Mouse (Mus musculus): ENCODE results near the gene Kirrel3. TPM values are rescaled to one million over a fixed set of nuclear protein-coding genes. Genes with fewer than 3 reads are reported as not detected.

Gene Kirrel3
- polyA plus RNA-seq, 1 experiment from 2014 or later = 44.4 TPM

GRCm38 (mm10) chr9:34843275-34843965, 357.7 kb downstream of the Kirrel3 start:
- H3K36me3 ChIP-seq (ENCODE audit: control insufficient read depth, insufficient read depth, low read length) = no peaks in the 10 kb centered on the region
- no peak overlapping the region for H3K4me3 ChIP-seq (ENCODE audit: low read depth, low read length)
- H3K9ac ChIP-seq (replicated peaks; ENCODE audit: low read depth, low read length) = no peak overlapping the region
- no peak overlapping the region for H3K27ac ChIP-seq (ENCODE audit: low read depth, low read length)
- WGBS = 81% methylated on average over 10 of the region's 10 CpGs
- no peak overlapping the region for H3K4me2 ChIP-seq (ENCODE audit: low read depth, low read length)
- ATAC-seq (ENCODE audit: low read depth) = no peak
- no peaks in the 10 kb centered on the region for H3K9me3 ChIP-seq (ENCODE audit: control insufficient read depth, low read length)
- no peaks in the 10 kb centered on the region for H3K4me1 ChIP-seq (ENCODE audit: control insufficient read depth, insufficient read depth, low read length)
- H3K27me3 ChIP-seq (ENCODE audit: control insufficient read depth, insufficient read depth, low read length) = no peaks in the 10 kb centered on the region

- no peak overlapping the region for H3K9ac ChIP-seq (replicated peaks; ENCODE audit: low read depth, low read length)
Measured at GRCm38 (mm10) chr9:34846440-34846839, 360.7 kb downstream of the Kirrel3 start.

GRCm38 (mm10) chr9:34847664-34848063, 362.0 kb downstream of the Kirrel3 start:
- no peak overlapping the region for H3K4me3 ChIP-seq (ENCODE audit: low read depth, low read length)
- no peaks in the 10 kb centered on the region for H3K4me1 ChIP-seq (ENCODE audit: control insufficient read depth, insufficient read depth, low read length)
- no peak for ATAC-seq (ENCODE audit: low read depth)
- H3K9me3 ChIP-seq (ENCODE audit: control insufficient read depth, low read length) = no peaks in the 10 kb centered on the region
- no peak overlapping the region for H3K27ac ChIP-seq (ENCODE audit: low read depth, low read length)
- H3K9ac ChIP-seq (replicated peaks; ENCODE audit: low read depth, low read length) = no peak overlapping the region
- no peaks in the 10 kb centered on the region for H3K27me3 ChIP-seq (ENCODE audit: control insufficient read depth, insufficient read depth, low read length)
- H3K4me2 ChIP-seq (ENCODE audit: low read depth, low read length) = no peak overlapping the region
- 58% methylated on average over 5 of the region's 5 CpGs for WGBS
- no peaks in the 10 kb centered on the region for H3K36me3 ChIP-seq (ENCODE audit: control insufficient read depth, insufficient read depth, low read length)

More at GRCm38 (mm10) chr9:34846440-34846839, 360.7 kb downstream of the Kirrel3 start:
- H3K27ac ChIP-seq (ENCODE audit: low read depth, low read length) = no peak overlapping the region
- H3K36me3 ChIP-seq (ENCODE audit: control insufficient read depth, insufficient read depth, low read length) = no peaks in the 10 kb centered on the region
- no peaks in the 10 kb centered on the region for H3K4me1 ChIP-seq (ENCODE audit: control insufficient read depth, insufficient read depth, low read length)
- H3K4me3 ChIP-seq (ENCODE audit: low read depth, low read length) = no peak overlapping the region
- WGBS = 26% methylated on average over 1 of the region's 1 CpGs
- H3K4me2 ChIP-seq (ENCODE audit: low read depth, low read length) = no peak overlapping the region
- no peaks in the 10 kb centered on the region for H3K9me3 ChIP-seq (ENCODE audit: control insufficient read depth, low read length)
- H3K27me3 ChIP-seq (ENCODE audit: control insufficient read depth, insufficient read depth, low read length) = no peaks in the 10 kb centered on the region
- no peak for ATAC-seq (ENCODE audit: low read depth)

GRCm38 (mm10) chr9:34851136-34851535, 365.4 kb downstream of the Kirrel3 start:
- ATAC-seq (ENCODE audit: low read depth) = no peak
- 86% methylated on average over 4 of the region's 4 CpGs for WGBS
- Histone ChIP-seq H3K9ac (replicated peaks; ENCODE audit: low read depth, low read length) (no peak overlapping the region), H3K27ac (ENCODE audit: low read depth, low read length) (no peak overlapping the region), H3K27me3 (ENCODE audit: control insufficient read depth, insufficient read depth, low read length) (no peaks in the 10 kb centered on the region), H3K4me3 (ENCODE audit: low read depth, low read length) (no peak overlapping the region), H3K4me1 (ENCODE audit: control insufficient read depth, insufficient read depth, low read length) (no peaks in the 10 kb centered on the region), H3K9me3 (ENCODE audit: control insufficient read depth, low read length) (no peaks in the 10 kb centered on the region), H3K4me2 (ENCODE audit: low read depth, low read length) (no peak overlapping the region), H3K36me3 (ENCODE audit: control insufficient read depth, insufficient read depth, low read length) (no peaks in the 10 kb centered on the region)

- ATAC-seq (ENCODE audit: low read depth) = no peak
- WGBS = 58% methylated on average over 9 of the region's 9 CpGs
- Histone ChIP-seq H3K4me3 (ENCODE audit: low read depth, low read length) (no peak overlapping the region), H3K9ac (replicated peaks; ENCODE audit: low read depth, low read length) (no peak overlapping the region), H3K36me3 (ENCODE audit: control insufficient read depth, insufficient read depth, low read length) (no peaks in the 10 kb centered on the region), H3K27me3 (ENCODE audit: control insufficient read depth, insufficient read depth, low read length) (no peaks in the 10 kb centered on the region), H3K4me2 (ENCODE audit: low read depth, low read length) (no peak overlapping the region), H3K4me1 (ENCODE audit: control insufficient read depth, insufficient read depth, low read length) (no peaks in the 10 kb centered on the region), H3K27ac (ENCODE audit: low read depth, low read length) (no peak overlapping the region), H3K9me3 (ENCODE audit: control insufficient read depth, low read length) (no peaks in the 10 kb centered on the region)
Measured at GRCm38 (mm10) chr9:34857575-34857974, 371.9 kb downstream of the Kirrel3 start.

GRCm38 (mm10) chr9:34858071-34858470, 372.4 kb downstream of the Kirrel3 start:
- ATAC-seq (ENCODE audit: low read depth) = no peak
- no peak overlapping the region for H3K4me3 ChIP-seq (ENCODE audit: low read depth, low read length)
- H3K4me1 ChIP-seq (ENCODE audit: control insufficient read depth, insufficient read depth, low read length) = no peaks in the 10 kb centered on the region
- H3K4me2 ChIP-seq (ENCODE audit: low read depth, low read length) = no peak overlapping the region
- H3K36me3 ChIP-seq (ENCODE audit: control insufficient read depth, insufficient read depth, low read length) = no peaks in the 10 kb centered on the region
- no peaks in the 10 kb centered on the region for H3K27me3 ChIP-seq (ENCODE audit: control insufficient read depth, insufficient read depth, low read length)
- no peak overlapping the region for H3K9ac ChIP-seq (replicated peaks; ENCODE audit: low read depth, low read length)
- H3K9me3 ChIP-seq (ENCODE audit: control insufficient read depth, low read length) = no peaks in the 10 kb centered on the region
- H3K27ac ChIP-seq (ENCODE audit: low read depth, low read length) = no peak overlapping the region
- WGBS = 95% methylated on average over 10 of the region's 10 CpGs

GRCm38 (mm10) chr9:34860934-34861333, 375.2 kb downstream of the Kirrel3 start:
- Histone ChIP-seq H3K9ac (replicated peaks; ENCODE audit: low read depth, low read length) (no peak overlapping the region), H3K4me1 (ENCODE audit: control insufficient read depth, insufficient read depth, low read length) (no peaks in the 10 kb centered on the region), H3K4me3 (ENCODE audit: low read depth, low read length) (no peak overlapping the region), H3K4me2 (ENCODE audit: low read depth, low read length) (no peak overlapping the region), H3K36me3 (ENCODE audit: control insufficient read depth, insufficient read depth, low read length) (no peaks in the 10 kb centered on the region), H3K27ac (ENCODE audit: low read depth, low read length) (no peak overlapping the region), H3K27me3 (ENCODE audit: control insufficient read depth, insufficient read depth, low read length) (no peaks in the 10 kb centered on the region), H3K9me3 (ENCODE audit: control insufficient read depth, low read length) (no peaks in the 10 kb centered on the region)
- no peak for ATAC-seq (ENCODE audit: low read depth)
- 38% methylated on average over 4 of the region's 4 CpGs for WGBS

GRCm38 (mm10) chr9:34861775-34862174, 376.1 kb downstream of the Kirrel3 start:
- ATAC-seq (ENCODE audit: low read depth) = peak; percentile 67; the same call in 1 of the 2 replicates
- Histone ChIP-seq H3K4me2 (ENCODE audit: low read depth, low read length) (no peak overlapping the region), H3K4me1 (ENCODE audit: control insufficient read depth, insufficient read depth, low read length) (no peaks in the 10 kb centered on the region), H3K36me3 (ENCODE audit: control insufficient read depth, insufficient read depth, low read length) (no peaks in the 10 kb centered on the region), H3K9me3 (ENCODE audit: control insufficient read depth, low read length) (no peaks in the 10 kb centered on the region), H3K9ac (replicated peaks; ENCODE audit: low read depth, low read length) (no peak overlapping the region), H3K27me3 (ENCODE audit: control insufficient read depth, insufficient read depth, low read length) (no peaks in the 10 kb centered on the region), H3K27ac (ENCODE audit: low read depth, low read length) (no peak overlapping the region), H3K4me3 (ENCODE audit: low read depth, low read length) (no peak overlapping the region)
- WGBS = 58% methylated on average over 2 of the region's 2 CpGs

- ATAC-seq (ENCODE audit: low read depth) = no peak
- 84% methylated on average over 6 of the region's 6 CpGs for WGBS
- H3K27ac ChIP-seq (ENCODE audit: low read depth, low read length) = no peak overlapping the region
- H3K4me1 ChIP-seq (ENCODE audit: control insufficient read depth, insufficient read depth, low read length) = no peaks in the 10 kb centered on the region
- no peak overlapping the region for H3K4me2 ChIP-seq (ENCODE audit: low read depth, low read length)
- no peaks in the 10 kb centered on the region for H3K9me3 ChIP-seq (ENCODE audit: control insufficient read depth, low read length)
- no peak overlapping the region for H3K9ac ChIP-seq (replicated peaks; ENCODE audit: low read depth, low read length)
- H3K4me3 ChIP-seq (ENCODE audit: low read depth, low read length) = no peak overlapping the region
- H3K36me3 ChIP-seq (ENCODE audit: control insufficient read depth, insufficient read depth, low read length) = no peaks in the 10 kb centered on the region
- H3K27me3 ChIP-seq (ENCODE audit: control insufficient read depth, insufficient read depth, low read length) = no peaks in the 10 kb centered on the region
Measured at GRCm38 (mm10) chr9:34865606-34866005, 379.9 kb downstream of the Kirrel3 start.

All from neural tube, embryonic 14.5 days (tissue).